Mouse (Mus musculus): ENCODE data around the gene Slc20a1.
A peak's percentile ranks its signal among the peaks of the same experiment; 100 is the strongest.

The Slc20a1 gene

DNA sequence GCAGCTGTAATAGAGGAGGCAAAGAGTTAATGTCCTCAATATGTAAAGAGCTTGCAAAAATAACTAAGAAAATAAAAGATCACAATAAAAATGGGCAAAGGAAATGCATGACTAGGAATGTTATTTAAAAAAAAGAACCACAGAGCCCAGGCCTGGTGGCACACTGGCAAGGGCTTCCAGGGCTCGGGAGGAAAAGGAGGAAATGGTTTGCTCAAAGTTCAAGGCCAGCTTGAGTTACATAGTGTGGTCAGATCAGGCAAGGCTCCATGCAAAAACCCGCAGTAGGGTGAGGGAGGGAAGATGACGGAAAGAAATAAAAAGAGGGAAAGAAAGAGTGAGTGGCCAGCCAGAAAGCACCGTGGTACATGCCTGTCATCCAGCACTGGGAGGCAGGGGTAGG is 30.0 kb downstream of the Slc20a1 start:
- no peak for DNase-seq

DNA sequence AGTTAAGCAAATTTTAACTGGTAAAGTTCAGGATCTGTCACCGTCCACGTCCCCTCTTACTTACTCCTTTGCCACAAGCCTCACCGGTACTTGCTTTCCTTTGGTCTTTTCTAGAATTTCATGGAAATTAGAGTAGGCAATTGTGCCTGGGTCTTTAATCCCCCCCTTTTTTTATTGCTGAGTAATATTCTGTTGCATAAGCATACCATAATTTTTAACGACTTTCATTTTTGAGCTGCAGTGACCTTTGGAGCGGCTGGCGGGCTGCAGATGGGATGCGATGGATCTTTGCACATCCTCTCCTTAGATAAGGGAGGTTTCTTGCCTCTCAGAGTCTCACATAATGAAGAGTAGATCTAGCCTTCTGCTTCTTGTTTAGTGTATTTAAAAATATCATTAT is 30.8 kb downstream of the Slc20a1 start:
- no peak for DNase-seq

DNA sequence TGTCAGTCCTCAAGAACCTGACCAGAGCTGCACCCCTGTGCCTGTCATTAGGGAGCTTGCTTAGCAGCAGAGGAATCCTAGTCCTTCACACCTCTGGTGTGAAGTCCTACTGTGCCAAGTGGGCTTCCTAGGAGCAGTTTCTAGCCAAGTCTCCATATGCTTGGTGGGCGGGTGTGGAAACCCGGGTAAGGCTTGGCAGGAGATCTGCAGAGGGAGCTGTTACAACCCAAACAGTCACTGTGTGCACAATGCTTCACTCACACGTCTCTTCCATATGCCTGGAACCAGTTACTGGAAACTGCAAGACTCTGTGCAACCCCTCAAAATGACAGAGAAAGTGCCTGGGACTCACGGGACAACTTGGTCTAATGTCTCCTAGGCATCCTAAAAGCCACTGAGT is 33.5 kb downstream of the Slc20a1 start:
- DNase-seq = no peak

DNA sequence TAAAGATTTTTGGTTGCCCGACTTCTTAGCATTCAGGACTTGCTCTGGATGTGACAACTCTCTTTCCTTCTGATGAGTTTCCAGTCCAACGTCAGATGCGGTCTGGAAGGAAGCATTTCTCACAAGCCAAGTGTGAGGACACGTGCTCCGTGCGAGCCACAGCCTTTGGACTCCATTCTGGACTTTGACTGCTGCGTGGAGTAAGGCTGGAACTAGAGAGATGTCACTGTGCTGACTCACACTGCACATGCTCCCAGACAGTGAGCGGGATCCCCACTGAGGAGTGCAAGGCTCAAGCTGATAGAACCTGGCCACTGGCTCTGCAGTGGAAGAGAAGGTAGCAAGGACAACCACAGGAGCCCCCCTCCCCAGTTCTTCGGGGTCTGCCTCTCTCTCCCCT is 33.9 kb downstream of the Slc20a1 start:
- peak; percentile 82 for DNase-seq

DNA sequence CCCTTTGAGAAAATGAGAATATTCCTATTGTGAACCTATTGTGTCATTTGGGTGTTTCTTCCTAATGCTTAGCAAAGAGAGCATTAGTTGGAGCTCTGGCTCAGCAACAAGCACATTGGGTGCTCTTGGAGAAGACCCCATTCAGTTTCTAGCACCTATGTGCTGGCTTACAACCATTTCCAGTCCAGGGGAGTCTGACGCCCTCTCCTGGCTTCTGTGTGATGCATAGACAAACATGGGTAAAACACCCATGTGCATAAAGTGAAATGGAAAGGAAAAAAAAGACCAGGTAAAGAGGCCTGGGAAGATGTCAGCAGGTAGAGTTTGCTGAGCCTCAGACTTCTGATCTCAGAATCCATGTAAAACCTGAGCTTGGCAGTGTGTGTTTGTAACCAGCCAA is 34.7 kb downstream of the Slc20a1 start:
- DNase-seq = no peak

DNA sequence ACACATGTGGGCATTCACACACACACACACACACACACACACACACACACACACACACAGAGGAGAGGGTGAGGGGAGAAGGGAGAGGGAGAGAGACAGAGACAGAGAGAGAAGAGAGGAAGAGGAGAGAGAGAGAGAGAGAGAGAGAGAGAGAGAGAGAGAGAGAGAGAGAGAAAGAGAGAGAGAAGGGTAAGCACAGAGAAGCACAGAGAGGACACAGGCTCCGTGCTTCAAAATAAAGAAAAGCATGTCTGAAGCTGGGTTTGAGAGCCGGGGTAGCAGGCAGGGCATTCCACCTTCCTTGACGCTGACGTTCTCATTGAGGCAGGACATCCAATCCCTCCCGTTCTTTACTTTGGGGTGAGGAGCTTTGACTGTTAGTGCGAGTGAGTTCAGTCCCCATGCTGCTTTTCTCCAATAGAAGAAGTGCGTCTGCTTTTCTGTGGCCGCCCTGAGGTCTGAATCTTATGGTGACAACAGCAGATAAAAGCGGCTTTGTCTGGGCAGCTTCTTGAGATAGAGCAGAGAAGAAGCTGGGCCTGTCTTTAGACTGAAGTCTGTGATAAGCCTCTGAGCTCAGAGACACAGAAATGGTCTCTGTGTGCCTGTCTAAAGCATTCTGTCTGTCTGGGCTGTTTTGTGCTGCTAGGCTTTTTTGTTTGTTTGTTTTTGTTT is 35.4 kb downstream of the Slc20a1 start:
- no peak for DNase-seq

DNA sequence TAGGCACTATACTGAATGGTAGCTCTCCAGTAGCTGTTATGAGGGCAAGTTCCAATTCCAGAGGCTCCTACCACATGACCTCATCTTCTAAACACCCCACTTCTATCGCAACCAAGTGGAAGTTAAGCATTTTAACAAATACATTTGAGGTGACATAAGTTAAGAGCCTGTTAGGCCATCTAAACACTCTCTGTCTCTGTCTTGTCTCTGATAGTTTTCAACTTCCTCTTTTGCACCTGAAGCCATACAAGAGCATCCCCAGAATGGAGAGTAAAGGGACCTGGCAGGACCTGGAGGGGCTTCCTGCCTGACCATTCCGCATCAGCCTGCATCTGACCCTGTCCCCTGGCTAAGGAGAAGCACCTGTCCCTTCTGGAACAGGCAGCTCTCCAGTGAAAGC is 36.2 kb downstream of the Slc20a1 start:
- DNase-seq = no peak

DNA sequence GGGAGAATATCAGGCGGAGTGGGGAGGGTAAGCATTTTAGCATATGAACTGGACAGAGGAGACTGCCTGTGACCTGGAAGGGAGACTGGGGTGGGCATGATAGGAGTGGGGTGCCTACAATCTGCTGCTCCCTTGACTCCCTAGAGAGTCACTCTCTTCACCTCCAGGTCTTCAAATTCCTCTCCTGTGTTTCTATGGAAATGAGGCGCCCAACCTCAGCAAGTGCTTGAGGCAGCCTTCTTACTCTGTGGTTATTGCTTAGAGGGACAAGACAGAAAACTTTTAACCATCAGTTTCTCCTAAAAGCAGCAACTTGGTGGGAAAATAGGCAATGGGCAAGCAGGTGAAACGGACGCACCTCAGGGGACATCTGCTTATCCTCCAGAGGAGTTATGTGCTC is 38.0 kb downstream of the Slc20a1 start:
- DNase-seq = no peak

DNA sequence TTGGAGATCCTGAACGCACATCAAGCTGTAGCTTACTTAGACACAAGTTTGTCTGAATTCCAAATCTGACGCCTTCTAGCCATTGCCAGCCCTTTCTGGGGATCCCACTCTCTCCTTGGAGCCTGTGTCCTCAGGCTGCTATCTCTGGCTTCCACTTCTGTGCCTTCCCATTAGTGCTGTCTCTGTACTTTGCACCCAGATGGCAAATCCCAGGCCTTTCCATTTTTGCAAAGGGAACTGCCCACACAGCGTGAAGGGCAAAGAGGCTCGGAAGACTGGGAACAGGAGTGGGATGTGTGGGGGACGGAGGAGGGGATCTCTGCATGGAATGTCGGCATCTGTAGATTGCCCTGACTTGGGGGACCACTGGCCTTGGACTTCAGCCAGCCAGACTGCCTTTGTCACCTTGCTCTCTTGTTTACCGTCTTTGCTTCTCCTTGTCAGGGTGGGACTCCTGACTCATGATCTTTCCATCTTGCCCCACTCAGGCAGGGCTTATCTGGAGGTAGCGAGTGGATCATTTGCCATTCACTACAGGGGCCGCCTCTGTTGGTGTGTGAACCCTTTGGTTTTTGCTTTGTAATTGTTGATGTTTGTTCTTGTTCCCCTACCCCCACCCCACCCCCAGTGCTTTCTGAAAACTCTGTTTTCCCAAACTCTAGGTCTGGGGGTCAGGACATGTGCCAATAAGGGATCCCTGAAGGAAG is 42.3 kb downstream of the Slc20a1 start:
- DNase-seq = no peak

DNA sequence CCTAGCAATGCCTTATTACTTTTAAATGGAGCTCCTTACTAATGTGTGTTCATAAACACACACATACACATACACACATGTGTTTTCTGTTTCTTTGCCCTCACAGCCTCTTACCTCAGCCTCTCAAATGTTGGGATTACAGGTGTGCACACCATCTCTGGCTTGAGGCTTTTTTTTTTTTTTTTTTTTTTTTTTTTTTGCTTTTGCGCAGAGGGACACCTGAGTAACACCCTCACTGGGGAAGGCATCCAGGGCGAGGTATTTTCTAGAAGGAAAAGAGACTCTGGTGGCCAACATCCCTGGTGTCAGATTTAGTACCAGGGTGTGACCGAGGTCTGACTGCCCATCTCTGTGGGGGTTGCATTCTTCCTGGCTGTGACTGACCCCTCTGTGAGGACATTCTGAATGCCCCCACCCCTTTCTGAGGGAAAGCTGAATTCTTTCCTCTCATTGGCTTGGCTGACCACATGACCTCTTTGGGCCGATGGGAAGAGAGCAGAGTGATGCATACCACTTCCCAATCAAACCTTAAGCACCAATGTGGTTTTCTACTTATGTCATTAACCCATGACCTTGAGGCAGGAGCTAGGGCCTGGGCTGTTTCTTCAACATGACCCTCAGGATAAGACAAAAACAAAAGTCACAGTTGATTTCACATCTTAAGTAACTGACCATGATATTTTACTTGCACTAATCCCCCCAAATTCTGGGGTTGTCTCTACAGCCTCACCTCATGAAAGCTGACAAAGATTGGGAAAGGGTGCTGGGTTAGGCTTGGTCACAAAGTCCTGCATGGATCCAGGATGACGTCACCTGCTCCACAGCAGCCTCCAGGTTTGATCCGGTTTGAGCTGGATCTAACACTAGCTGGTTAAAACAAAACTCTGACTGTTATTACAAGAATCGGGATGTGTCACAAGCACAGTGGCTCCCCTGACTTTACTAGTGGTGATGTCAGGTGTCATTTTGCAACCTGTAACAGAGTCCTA is 43.6 kb downstream of the Slc20a1 start:
- peak; percentile 56 for DNase-seq

DNA sequence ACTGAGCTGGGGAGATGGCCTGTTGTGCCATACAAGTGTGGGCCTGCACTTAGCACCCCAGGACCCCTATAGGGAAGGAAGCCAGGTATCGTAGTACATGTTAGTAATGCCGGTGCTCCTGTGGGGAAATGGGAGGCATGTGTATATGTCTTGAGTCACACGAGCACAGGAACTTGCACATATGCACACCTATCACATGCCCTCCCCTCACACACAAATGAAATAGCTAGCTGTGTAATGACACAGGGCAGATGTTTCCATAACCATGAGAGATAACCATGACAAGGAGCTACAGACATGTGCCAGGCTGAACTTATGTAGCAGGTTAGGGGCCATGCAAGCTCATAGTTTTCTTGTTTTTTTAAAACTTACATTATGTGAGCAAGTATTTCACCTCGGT is 44.4 kb downstream of the Slc20a1 start:
- no peak for DNase-seq

DNA sequence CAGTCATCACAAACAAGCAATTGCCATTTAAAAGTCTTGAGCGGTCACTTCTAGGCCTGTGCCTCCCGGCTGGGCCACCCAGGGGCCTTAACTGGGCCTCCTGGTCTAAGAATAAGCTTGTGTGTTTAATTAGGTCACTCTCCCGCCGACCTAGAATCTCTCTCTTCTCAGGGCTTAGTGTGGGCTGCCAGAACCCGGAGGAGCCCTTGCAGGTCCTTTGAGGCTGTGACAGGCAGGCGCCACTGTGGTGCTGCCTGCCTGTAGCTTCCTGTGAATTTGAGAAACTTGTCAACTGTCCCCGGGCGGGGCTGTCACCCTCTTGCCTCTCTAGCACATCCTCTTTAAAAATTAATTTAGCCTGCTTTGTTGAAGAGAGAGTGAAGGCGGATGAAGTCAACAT is 45.2 kb downstream of the Slc20a1 start:
- peak; percentile 37 for DNase-seq

DNA sequence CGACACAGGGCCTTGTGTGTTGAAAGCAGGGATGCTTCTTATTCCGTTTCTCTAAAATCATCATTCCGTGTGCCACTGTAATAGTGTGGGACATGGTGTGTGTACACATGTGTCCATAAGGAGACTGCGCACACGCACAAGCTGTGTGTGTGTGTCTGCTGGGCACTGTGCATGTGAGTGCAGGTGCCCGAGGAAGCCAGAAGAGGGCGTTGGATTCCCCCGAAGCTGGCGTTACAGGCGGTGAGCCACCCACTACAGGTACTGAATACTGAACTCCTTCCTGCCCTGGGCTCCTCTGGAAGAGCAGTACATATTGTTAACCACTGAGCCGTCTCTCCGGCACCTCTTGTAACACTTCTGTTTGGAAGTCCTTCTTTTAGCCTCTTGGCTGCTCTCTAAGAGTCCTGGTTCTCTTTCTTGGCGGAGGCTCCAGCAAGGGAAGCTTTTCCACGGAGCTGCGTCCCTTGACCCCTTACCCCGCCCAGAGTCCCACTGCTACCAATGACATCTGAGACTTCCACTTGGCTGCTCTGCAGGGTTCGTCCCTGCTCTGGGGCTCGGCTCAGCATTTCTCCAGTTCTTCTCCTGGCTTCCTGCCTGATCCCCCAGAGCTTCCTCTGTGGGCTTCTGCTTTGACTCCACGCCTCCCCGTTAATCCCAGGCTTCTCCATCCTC is 46.0 kb downstream of the Slc20a1 start:
- peak; percentile 37 for DNase-seq

DNA sequence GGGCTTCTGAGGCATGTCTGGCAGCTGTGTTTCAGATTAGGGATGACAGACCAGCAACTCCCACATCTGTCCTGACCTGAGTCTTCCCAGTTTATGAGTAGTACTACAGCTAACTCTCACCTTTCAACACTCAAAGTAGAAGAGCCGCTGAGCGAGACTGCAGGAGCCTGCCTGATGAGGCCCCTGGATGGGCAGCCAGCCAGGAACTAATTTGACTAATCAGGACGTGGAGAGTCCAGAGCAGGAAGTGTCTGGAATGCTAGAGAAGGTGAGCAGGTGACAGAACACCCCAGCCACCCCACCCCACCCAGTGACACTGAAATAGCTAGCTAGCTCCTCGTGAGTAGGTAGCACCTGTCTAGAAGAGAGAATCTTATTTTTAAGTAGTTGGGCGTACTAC is 47.1 kb downstream of the Slc20a1 start:
- peak; percentile 63 for DNase-seq

DNA sequence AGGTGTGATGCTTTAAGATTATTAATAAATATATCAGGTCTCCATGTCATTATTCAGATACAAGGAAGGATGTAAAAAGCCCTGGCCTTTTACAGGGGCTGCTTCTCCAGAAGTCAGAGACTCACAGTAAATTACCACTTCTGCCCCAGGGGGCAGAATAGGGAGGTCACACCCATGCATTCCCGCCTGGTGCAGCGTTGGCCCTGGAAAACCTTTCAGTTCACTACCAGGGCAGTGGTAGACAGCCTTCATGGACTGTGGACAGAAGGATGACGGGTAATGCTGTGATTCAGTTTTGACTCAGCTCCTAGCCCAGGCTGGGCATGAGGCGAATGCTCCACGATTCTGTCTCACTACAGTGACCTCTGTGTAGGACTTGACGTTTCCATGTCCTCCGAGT is 47.9 kb downstream of the Slc20a1 start:
- no peak for DNase-seq

DNA sequence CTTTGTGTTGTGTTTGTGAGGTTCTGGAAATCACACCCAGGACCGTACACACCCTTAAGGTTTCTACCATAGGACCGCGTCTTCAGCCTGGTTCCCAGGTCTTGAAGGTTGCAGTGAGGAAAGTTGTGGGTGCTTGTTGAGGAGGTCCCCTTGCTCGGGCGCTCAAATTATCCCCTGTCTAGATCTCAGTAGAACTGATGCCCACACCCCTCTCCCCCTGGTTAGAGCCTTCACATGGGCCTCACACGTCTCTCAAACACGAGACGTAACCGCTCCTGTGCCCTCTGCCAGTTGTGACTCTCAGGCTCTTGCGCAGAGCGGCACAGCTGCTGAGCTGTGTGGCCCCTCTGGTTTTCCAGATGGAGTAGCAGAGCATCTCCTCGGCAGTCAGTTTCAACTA is 48.4 kb downstream of the Slc20a1 start:
- no peak for DNase-seq

DNA sequence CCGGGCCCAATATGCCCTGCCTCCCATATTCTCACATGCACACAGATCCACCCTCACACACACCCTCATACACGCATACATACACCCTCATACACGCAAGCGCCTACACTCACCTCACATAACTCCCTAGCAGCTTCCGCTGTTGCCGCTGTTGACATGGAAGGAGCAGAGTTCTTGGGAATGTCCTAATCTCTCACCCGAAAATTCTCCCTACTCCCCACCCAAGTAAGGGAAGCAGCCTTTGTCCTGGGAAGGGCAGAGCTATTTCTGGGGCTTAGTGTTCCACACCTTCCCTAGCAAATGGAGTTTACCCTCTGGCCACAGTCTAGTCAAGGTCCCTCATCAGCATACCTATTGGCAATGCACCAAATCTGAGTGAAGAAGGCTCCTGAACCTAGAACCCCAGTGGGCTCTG is 49.1 kb downstream of the Slc20a1 start:
- peak; percentile 76 for DNase-seq

DNA sequence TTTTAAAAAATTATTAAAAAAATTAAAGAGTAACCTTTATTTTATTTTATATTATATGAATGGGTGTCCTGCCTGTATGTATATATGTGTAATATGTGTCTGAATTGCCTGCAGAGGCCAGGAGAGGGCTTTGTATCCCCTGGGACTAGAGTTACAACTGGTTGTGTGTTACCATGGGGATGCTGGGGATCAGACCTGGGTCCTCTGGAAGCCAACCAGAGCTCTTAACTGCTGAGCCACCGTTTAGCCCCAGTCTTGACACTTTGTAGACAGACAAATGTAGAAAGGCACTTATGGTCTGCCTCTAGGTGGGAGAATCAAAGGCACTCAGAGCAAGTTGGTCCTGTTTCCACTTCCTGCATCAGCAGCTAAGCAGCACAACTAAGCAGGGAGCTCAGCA is 50.8 kb downstream of the Slc20a1 start:
- no peak for DNase-seq

DNA sequence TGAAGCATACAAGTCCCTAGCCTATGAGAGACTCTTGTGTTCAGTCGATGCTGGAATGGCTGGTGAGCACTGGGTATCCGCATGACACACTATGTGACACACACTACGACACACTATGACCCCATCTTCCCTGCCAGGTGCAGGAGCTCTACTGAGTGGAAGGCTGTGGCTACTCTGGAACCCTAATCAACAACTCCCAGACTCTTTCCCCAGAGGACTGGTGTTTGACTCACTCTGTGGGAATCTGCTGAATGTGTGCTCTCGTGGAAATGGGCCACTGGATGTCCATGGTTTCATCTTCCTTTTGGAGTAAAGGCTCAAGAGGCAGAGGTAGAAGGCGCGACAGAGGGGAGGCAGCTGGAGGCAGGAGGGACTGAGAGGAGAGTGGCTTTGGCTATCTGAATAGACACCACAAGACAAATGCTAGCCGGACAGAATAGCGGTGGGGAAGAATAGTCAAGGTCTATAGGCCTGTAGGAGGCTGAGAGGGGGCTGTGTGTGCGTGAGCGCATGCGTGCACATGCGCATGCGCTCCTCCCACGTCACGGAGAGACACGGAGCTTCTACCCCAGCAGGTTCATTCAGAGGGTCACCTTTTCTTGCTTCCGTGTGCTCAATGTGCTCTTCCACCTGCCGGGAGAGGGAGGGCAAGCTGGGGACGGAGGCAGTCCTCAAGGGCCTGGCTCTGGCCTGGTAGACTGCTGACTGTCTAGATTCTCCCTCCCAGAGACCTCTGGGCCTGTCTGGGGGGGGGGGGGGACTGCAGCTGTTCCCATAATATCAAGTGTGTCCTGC is 54.5 kb downstream of the Slc20a1 start:
- DNase-seq = no peak

DNA sequence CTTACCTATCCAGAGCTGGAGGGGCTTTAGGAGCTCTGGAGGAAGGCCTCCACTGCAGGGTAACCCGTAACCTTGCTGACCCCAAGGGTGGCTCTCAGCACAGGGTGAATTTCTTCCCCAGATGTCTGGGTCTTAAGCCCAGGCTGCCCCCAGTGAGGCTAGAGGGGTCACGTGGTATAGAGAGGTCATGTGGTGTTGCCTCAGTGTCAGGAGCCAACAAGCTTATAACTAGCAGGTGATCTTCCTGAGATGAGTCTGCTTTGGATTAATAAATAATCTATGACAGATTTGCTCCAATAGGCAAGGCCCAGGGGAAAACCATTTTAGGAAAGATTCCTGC is 55.0 kb downstream of the Slc20a1 start:
- no peak for DNase-seq

DNA sequence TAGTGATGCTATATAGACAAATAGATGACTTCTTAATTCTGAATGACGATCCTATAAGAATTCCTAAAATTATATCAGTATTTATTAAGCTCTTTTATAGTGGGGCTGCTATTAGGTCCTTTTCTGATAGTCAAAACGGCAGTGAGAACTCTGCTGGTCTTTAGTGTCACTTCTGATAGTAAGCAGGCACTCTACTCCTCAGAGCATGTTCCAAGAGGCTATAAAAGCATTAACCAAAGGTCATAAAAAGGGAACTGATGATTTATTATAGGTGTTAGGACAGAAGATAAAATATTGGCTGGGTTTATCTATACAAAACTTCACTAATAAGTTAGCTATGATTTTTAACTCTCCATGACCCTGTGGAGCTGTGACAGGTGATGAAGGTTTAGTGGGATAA is 55.5 kb downstream of the Slc20a1 start:
- DNase-seq = no peak

DNA sequence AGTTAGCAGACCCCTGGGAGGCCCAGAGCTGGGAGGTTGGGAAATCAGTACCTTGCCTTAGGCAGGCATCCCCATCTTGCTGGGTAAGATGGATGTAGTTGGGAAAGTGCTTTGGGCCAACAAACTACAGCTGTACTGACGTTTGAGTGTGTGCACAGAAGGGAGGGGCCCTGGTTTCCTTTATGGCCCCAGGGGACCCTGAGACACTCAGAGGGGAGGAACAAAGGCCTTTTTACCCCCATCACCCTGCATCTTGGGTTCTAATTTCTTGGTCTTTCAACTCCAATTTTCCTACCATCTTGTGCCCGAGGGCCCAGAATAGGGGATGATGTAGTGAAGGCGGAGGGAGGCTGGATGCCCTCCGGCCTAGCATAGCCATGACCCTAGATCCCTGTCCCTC is 57.4 kb downstream of the Slc20a1 start:
- DNase-seq = no peak

All from kidney, postnatal 14 days (tissue).